Mouse (Mus musculus): ENCODE results near the gene Naxd.

DNA sequence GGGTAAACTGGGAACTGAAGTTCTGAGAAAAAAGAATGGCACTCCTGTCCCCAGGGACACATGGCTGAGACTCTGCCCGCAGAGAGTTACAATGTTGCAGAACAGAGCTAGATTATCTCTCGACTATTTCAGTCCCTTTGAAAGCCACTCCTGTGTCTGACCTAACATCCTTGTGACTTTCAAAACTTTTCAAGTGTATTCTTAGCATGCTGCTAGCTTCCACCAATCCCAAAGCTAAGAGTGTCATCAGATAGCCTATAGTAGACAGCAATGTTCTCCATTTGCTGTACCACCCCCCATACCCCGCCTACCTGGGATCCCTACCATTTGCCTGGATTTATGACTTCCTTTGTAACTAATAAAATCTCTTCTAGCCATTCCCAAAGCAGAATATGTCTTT lies 14.8 kb upstream of the Naxd start:
- TF ChIP-seq POLR2A (IDR thresholded peaks at IDR 0.05; ENCODE audit: extremely low read depth, insufficient read depth, low read length) (no peak), CTCF (IDR thresholded peaks at IDR 0.05; ENCODE audit: extremely low read depth, insufficient read depth, low read length) (no peak)
